Comparison of ENCODE assay signal across 9 mouse cellular contexts in the genomic region with DNA sequence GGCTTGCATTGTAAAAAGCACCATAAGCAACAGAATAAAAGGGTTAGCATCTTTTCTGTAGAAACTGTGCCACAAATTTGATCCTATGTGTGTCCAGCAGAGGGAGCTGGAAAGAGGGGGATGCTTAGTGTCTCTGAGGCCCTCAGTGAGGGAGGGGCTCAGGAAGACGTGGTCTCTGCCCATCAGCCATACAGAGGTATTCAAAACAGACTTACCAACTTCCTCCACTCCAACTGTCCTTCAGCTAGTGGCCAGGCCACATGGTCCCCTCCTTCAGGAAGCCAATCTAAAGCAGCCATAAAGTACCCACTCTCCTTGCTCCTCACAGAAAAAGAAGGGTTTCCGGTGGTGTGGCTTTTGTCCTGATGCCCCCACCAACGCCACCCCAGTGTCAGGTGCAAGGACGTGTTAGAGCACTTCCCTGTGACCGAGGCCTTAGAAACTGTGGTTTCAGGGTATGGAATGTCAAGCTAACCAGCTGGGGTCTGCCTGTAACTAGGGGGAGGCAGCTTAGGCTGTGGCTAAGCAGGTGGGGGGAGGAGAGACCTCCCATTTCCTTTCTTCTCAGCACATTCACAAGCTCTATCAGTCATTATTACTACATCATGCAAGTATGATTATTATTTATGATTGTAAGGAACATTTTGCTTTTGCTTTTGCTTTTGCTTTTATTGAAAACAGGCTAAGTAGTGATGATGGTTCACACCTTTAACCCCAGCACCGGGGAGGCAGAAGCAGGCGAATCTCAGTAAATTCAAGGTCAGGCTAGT. TPM values are rescaled to one million over a fixed set of nuclear protein-coding genes. Genes with fewer than 3 reads are reported as not detected.
A peak's percentile ranks its signal among the peaks of the same experiment; 100 is the strongest.
DNase-seq lines count a peak whose midpoint lies in the region; ATAC-seq and TF ChIP-seq lines count a peak whose summit lies in the region.
"Had no signal": no experiment of that assay in that cellular context is flagged by ENCODE, and none has a peak within 500 bp of the region (broad histone marks: within the 10 kb centered on the region; RNA-seq: fewer than 3 reads in every experiment).

No protein-coding gene starts in this region.

- no peak overlapping the region for H3K27ac ChIP-seq in kidney, adult 2 months (ENCODE audit: insufficient read depth, low read depth, low read length)
- peak overlapping the region; percentile 75 for H3K27ac ChIP-seq in ES-Bruce4 (ENCODE audit: insufficient read depth, low read length)
- H3K27ac ChIP-seq: hindbrain, embryonic 13.5 days had no signal

- peaks cover 3% of the 10 kb centered on the region for H3K36me3 ChIP-seq in kidney, adult 2 months (ENCODE audit: control insufficient read depth, insufficient read depth, low read length)
- peaks cover 2% of the 10 kb centered on the region for H3K36me3 ChIP-seq in ES-Bruce4 (ENCODE audit: control insufficient read depth, insufficient read depth, low read length, poor library complexity, severe bottlenecking)

- DNase-seq in kidney, adult 2 months, result no peak
- no peak for DNase-seq in kidney, postnatal 4 days
- DNase-seq in urinary bladder, postnatal 25 days (ENCODE audit: low spot score), result no peak
- DNase-seq in layer of hippocampus, adult 11-12 months (ENCODE audit: low spot score), result no peak
- DNase-seq in gastrocnemius, postnatal 10 days, result no peak

- H3K4me3 ChIP-seq in kidney, adult 2 months (ENCODE audit: insufficient read depth, low read depth, low read length), result no peak overlapping the region
- H3K4me3 ChIP-seq in ES-Bruce4 (ENCODE audit: low read depth, low read length), result no peak overlapping the region
- H3K4me3 ChIP-seq: hindbrain, embryonic 13.5 days had no signal

- no peak for TF ChIP-seq EP300 in ES-Bruce4 (IDR thresholded peaks at IDR 0.05; ENCODE audit: insufficient read depth, low read depth, low read length)

- no peak for TF ChIP-seq POLR2A in kidney, adult 2 months (IDR thresholded peaks at IDR 0.05; ENCODE audit: low read depth, low read length)
- TF ChIP-seq POLR2A in ES-Bruce4 (IDR thresholded peaks at IDR 0.05; ENCODE audit: insufficient read depth, low read length), result no peak

- H3K4me1 ChIP-seq in kidney, adult 2 months (ENCODE audit: control insufficient read depth, insufficient read depth, low read length), result peaks cover 8% of the 10 kb centered on the region; the same call in 1 of the 2 replicates
- H3K4me1 ChIP-seq in ES-Bruce4 (ENCODE audit: control insufficient read depth, insufficient read depth, low read length), result peaks cover 2% of the 10 kb centered on the region
- H3K4me1 ChIP-seq: hindbrain, embryonic 13.5 days had no signal

- H3K27me3 ChIP-seq in kidney, adult 2 months (replicated peaks; ENCODE audit: control insufficient read depth, insufficient read depth, low read length), result no peaks in the 10 kb centered on the region
- no peaks in the 10 kb centered on the region for H3K27me3 ChIP-seq in ES-Bruce4 (ENCODE audit: control insufficient read depth, insufficient read depth, low read length, poor library complexity, severe bottlenecking)
- H3K27me3 ChIP-seq: hindbrain, embryonic 13.5 days had no signal

- no peaks in the 10 kb centered on the region for H3K9me3 ChIP-seq in ES-Bruce4 (replicated peaks; ENCODE audit: control insufficient read depth, insufficient read depth, low read length, poor library complexity, severe bottlenecking)
- H3K9me3 ChIP-seq: hindbrain, embryonic 13.5 days had no signal

- no peak overlapping the region for H3K9ac ChIP-seq in ES-Bruce4 (ENCODE audit: low read depth, poor library complexity, severe bottlenecking)
- H3K9ac ChIP-seq: hindbrain, embryonic 13.5 days had no signal

- peak; percentile 53; the same call in 1 of the 2 replicates for ATAC-seq in erythroblast, adult 5-6 weeks (replicated peaks; ENCODE audit: low FRiP score, poor library complexity, severe bottlenecking)
- ATAC-seq in monocyte, adult 5-6 weeks (replicated peaks; ENCODE audit: insufficient number of reproducible peaks, low FRiP score, low TSS enrichment, poor library complexity, severe bottlenecking), result peak; percentile 48

- TF ChIP-seq CTCF in kidney, adult 2 months (conservative IDR thresholded peaks at IDR 0.05; ENCODE audit: insufficient read depth, insufficient read length, low read depth, low read length), result peak; percentile 38; the same call in 1 of the 2 replicates
- TF ChIP-seq CTCF in ES-Bruce4 (IDR thresholded peaks at IDR 0.05; ENCODE audit: low read depth, low read length), result peak; percentile 55

- WGBS in kidney, adult 2 months, result 47% methylated on average over 7 of the region's 7 CpGs

RNA-seq across cellular contexts. Expression of a gene that starts 7.1 kb away (rescaled TPM):
- polyA plus RNA-seq in kidney, adult 2 months (2012; rRNA removed), result 4.6 and 4.9 TPM in 2 replicates
- 4.3 and 4.5 TPM in 2 replicates for polyA plus RNA-seq in ES-Bruce4 (2011; ENCODE audit: insufficient read depth, insufficient read length, low read depth, missing spikeins)
- 1.0 and 1.3 TPM in 2 replicates for total RNA-seq in erythroblast, adult 5-6 weeks (2015; ENCODE audit: low replicate concordance)
- 0.77 and 0.84 TPM in 2 replicates for total RNA-seq in erythroblast, adult 5-6 weeks (2017; ENCODE audit: low replicate concordance)
- total RNA-seq in monocyte, adult 5-6 weeks (2017), result 1.8 to 3.4 TPM (median 2.6 TPM) in 3 replicates
- under 1 TPM; 0.31 to 0.34 TPM for total RNA-seq in gastrocnemius, postnatal 10 days (2021)

RNA-seq across cellular contexts. Expression of a gene that starts 46.7 kb away (rescaled TPM):
- 1.5 and 2.5 TPM in 2 replicates for polyA plus RNA-seq in kidney, adult 2 months (2012; rRNA removed)
- 14.6 and 20.6 TPM in 2 replicates for polyA plus RNA-seq in ES-Bruce4 (2011; ENCODE audit: insufficient read depth, insufficient read length, low read depth, missing spikeins)
- 2.5 and 8.2 TPM in 2 replicates for total RNA-seq in erythroblast, adult 5-6 weeks (2015; ENCODE audit: low replicate concordance)
- 1.5 and 2.2 TPM in 2 replicates for total RNA-seq in erythroblast, adult 5-6 weeks (2017; ENCODE audit: low replicate concordance)
- 2.2 to 16.1 TPM (median 6.4 TPM) in 3 replicates for total RNA-seq in monocyte, adult 5-6 weeks (2017)
- total RNA-seq in gastrocnemius, postnatal 10 days (2021), result 1 to 10 TPM; 3.2 to 5.5 TPM

RNA-seq across cellular contexts. Expression of a gene that starts 49.3 kb away (rescaled TPM):
- polyA plus RNA-seq in kidney, adult 2 months (2012; rRNA removed), result 4.7 and 5.2 TPM in 2 replicates
- 6.0 and 6.1 TPM in 2 replicates for polyA plus RNA-seq in ES-Bruce4 (2011; ENCODE audit: insufficient read depth, insufficient read length, low read depth, missing spikeins)
- 6.0 and 8.4 TPM in 2 replicates for total RNA-seq in erythroblast, adult 5-6 weeks (2015; ENCODE audit: low replicate concordance)
- total RNA-seq in erythroblast, adult 5-6 weeks (2017; ENCODE audit: low replicate concordance), result 2.6 and 5.3 TPM in 2 replicates
- total RNA-seq in monocyte, adult 5-6 weeks (2017), result 280 to 361 TPM (median 306 TPM) in 3 replicates
- total RNA-seq in gastrocnemius, postnatal 10 days (2021), result 1 to 10 TPM; 1.8 to 2.8 TPM

Comparison
In these comparisons a context has a peak if more than half of its experiments do, and no peak if none do; other contexts are left out.
1. RNA of a gene that starts 49.3 kb away (total RNA-seq): 280 to 361 TPM in monocyte, adult 5-6 weeks; 2.6 to 8.4 TPM in erythroblast, adult 5-6 weeks and 1.8 to 2.8 TPM in gastrocnemius, postnatal 10 days; every median in the first group is over 10 times any median in the second.